Mouse (Mus musculus): Measurements from ENCODE around the gene Mapkbp1. TPM values are rescaled to one million over a fixed set of nuclear protein-coding genes. Genes with fewer than 3 reads are reported as not detected.

Mapkbp1 gene
- polyA plus RNA-seq, 1 experiment: 5.4 TPM

GRCm38 (mm10) chr2:120000882-120001584 is 28.5 kb downstream of the Mapkbp1 start:
- Histone ChIP-seq H3ac (ENCODE audit: control insufficient read depth, insufficient read length, low read depth) (no peak overlapping the region), H3K79me2 (ENCODE audit: control insufficient read depth, insufficient read depth) (no peaks in the 10 kb centered on the region), H3K36me3 (ENCODE audit: control insufficient read depth, insufficient read depth) (no peaks in the 10 kb centered on the region), H3K79me3 (ENCODE audit: low read depth) (no peaks in the 10 kb centered on the region), H3K4me3 (ENCODE audit: insufficient read depth, poor library complexity, severe bottlenecking) (no peak overlapping the region), H3K27me3 (ENCODE audit: control insufficient read depth, insufficient read depth, insufficient read length) (no peaks in the 10 kb centered on the region)
- TF ChIP-seq MYOD1 (IDR thresholded peaks at IDR 0.05; ENCODE audit: control insufficient read depth, insufficient read length, low read depth): no peak
- TF ChIP-seq MYOG (IDR thresholded peaks at IDR 0.05; ENCODE audit: control insufficient read depth, extremely low read depth, insufficient read length): no peak
- no peak for TF ChIP-seq FOSL1 (IDR thresholded peaks at IDR 0.05; ENCODE audit: insufficient read depth, low read length, poor library complexity, severe bottlenecking)
- TF ChIP-seq MAX (IDR thresholded peaks at IDR 0.05): no peak
- no peak for TF ChIP-seq USF1 (IDR thresholded peaks at IDR 0.05; ENCODE audit: low read depth)
- TF ChIP-seq CEBPB (IDR thresholded peaks at IDR 0.05; ENCODE audit: low read depth): no peak
- TF ChIP-seq CTCF (IDR thresholded peaks at IDR 0.05; ENCODE audit: control insufficient read depth, insufficient read depth, insufficient read length): no peak

DNA sequence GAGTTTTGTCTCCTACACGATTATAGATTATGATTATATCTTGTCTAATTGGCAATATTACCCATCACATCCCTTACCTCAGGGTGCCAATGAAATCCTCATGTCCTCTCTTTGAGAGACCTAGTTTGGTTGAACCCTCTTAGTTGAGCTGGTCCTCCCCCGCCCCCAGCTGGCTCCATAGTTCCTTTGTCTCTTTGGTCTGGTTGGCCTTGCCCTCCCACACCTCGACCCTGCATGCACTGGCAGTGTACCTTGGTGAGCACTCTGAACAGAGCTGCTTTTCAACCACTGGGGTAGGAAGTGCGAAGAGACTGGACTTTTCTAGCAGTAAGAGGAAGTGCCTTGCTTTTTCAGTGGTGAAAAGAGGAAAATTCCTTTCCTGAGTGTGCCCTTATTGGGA is 29.5 kb downstream of the Mapkbp1 start:
- no peak overlapping the region for H3K4me3 ChIP-seq (ENCODE audit: insufficient read depth, poor library complexity, severe bottlenecking)
- no peaks in the 10 kb centered on the region for H3K79me2 ChIP-seq (ENCODE audit: control insufficient read depth, insufficient read depth)
- H3K36me3 ChIP-seq (ENCODE audit: control insufficient read depth, insufficient read depth): peaks cover 4% of the 10 kb centered on the region
- H3K79me3 ChIP-seq (ENCODE audit: low read depth): no peaks in the 10 kb centered on the region
- no peak for TF ChIP-seq USF1 (IDR thresholded peaks at IDR 0.05; ENCODE audit: low read depth)
- TF ChIP-seq CTCF (IDR thresholded peaks at IDR 0.05; ENCODE audit: control insufficient read depth, insufficient read depth, insufficient read length): no peak
- no peak for TF ChIP-seq MAX (IDR thresholded peaks at IDR 0.05)
- no peak for TF ChIP-seq CEBPB (IDR thresholded peaks at IDR 0.05; ENCODE audit: low read depth)
- no peak for TF ChIP-seq MYOG (IDR thresholded peaks at IDR 0.05; ENCODE audit: control insufficient read depth, extremely low read depth, insufficient read length)
- TF ChIP-seq FOSL1 (IDR thresholded peaks at IDR 0.05; ENCODE audit: insufficient read depth, low read length, poor library complexity, severe bottlenecking): no peak
- no peak for TF ChIP-seq MYOD1 (IDR thresholded peaks at IDR 0.05; ENCODE audit: control insufficient read depth, insufficient read length, low read depth)
- no peaks in the 10 kb centered on the region for H3K27me3 ChIP-seq (ENCODE audit: control insufficient read depth, insufficient read depth, insufficient read length)
- no peak overlapping the region for H3ac ChIP-seq (ENCODE audit: control insufficient read depth, insufficient read length, low read depth)

GRCm38 (mm10) chr2:120003970-120004369 is 31.5 kb downstream of the Mapkbp1 start:
- Histone ChIP-seq H3ac (ENCODE audit: control insufficient read depth, insufficient read length, low read depth) (no peak overlapping the region), H3K4me3 (ENCODE audit: insufficient read depth, poor library complexity, severe bottlenecking) (no peak overlapping the region), H3K79me2 (ENCODE audit: control insufficient read depth, insufficient read depth) (no peaks in the 10 kb centered on the region), H3K79me3 (ENCODE audit: low read depth) (no peaks in the 10 kb centered on the region), H3K27me3 (ENCODE audit: control insufficient read depth, insufficient read depth, insufficient read length) (no peaks in the 10 kb centered on the region), H3K36me3 (ENCODE audit: control insufficient read depth, insufficient read depth) (peaks cover 4% of the 10 kb centered on the region)
- no peak for TF ChIP-seq MAX (IDR thresholded peaks at IDR 0.05)
- TF ChIP-seq USF1 (IDR thresholded peaks at IDR 0.05; ENCODE audit: low read depth): no peak
- TF ChIP-seq MYOG (IDR thresholded peaks at IDR 0.05; ENCODE audit: control insufficient read depth, extremely low read depth, insufficient read length): no peak
- no peak for TF ChIP-seq CTCF (IDR thresholded peaks at IDR 0.05; ENCODE audit: control insufficient read depth, insufficient read depth, insufficient read length)
- TF ChIP-seq CEBPB (IDR thresholded peaks at IDR 0.05; ENCODE audit: low read depth): no peak
- TF ChIP-seq MYOD1 (IDR thresholded peaks at IDR 0.05; ENCODE audit: control insufficient read depth, insufficient read length, low read depth): no peak
- no peak for TF ChIP-seq FOSL1 (IDR thresholded peaks at IDR 0.05; ENCODE audit: insufficient read depth, low read length, poor library complexity, severe bottlenecking)

- no peaks in the 10 kb centered on the region for H3K79me3 ChIP-seq (ENCODE audit: low read depth)
- TF ChIP-seq MYOG (IDR thresholded peaks at IDR 0.05; ENCODE audit: control insufficient read depth, extremely low read depth, insufficient read length): no peak
- no peak for TF ChIP-seq MAX (IDR thresholded peaks at IDR 0.05)
- no peak for TF ChIP-seq CEBPB (IDR thresholded peaks at IDR 0.05; ENCODE audit: low read depth)
- TF ChIP-seq CTCF (IDR thresholded peaks at IDR 0.05; ENCODE audit: control insufficient read depth, insufficient read depth, insufficient read length): no peak
- TF ChIP-seq MYOD1 (IDR thresholded peaks at IDR 0.05; ENCODE audit: control insufficient read depth, insufficient read length, low read depth): no peak
- no peak for TF ChIP-seq USF1 (IDR thresholded peaks at IDR 0.05; ENCODE audit: low read depth)
- TF ChIP-seq FOSL1 (IDR thresholded peaks at IDR 0.05; ENCODE audit: insufficient read depth, low read length, poor library complexity, severe bottlenecking): no peak
- H3ac ChIP-seq (ENCODE audit: control insufficient read depth, insufficient read length, low read depth): no peak overlapping the region
- no peaks in the 10 kb centered on the region for H3K79me2 ChIP-seq (ENCODE audit: control insufficient read depth, insufficient read depth)
- H3K27me3 ChIP-seq (ENCODE audit: control insufficient read depth, insufficient read depth, insufficient read length): no peaks in the 10 kb centered on the region
- H3K36me3 ChIP-seq (ENCODE audit: control insufficient read depth, insufficient read depth): peaks cover 4% of the 10 kb centered on the region
- H3K4me3 ChIP-seq (ENCODE audit: insufficient read depth, poor library complexity, severe bottlenecking): no peak overlapping the region
Measured at GRCm38 (mm10) chr2:120006696-120007095, 34.2 kb downstream of the Mapkbp1 start.

DNA sequence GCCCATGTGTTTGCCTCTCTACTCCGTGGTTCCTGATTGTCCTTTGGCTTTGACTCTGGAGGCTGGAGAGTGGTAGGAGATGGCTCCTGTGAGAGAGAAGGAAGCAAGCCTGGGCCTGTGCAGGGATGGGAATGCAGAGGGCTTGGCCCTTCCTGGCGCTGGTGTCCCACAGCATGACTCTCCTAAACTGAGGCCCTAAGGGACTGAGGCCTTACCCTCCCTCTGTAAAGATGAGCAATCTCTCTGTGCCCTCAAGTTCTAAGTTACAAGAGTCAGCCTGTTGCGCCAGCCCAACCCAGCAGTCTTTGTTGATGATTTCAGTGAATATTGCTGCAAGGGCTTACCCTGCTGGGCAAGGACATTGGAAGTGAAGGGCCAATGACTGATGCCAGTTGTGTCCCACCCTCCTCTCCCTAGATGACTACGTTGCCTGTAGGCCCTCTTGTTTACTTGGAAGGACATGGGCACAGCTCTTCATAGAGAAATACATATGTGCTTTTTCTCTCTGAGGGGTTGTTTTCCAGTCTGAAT is 35.2 kb downstream of the Mapkbp1 start:
- no peaks in the 10 kb centered on the region for H3K79me3 ChIP-seq (ENCODE audit: low read depth)
- peaks cover 4% of the 10 kb centered on the region for H3K36me3 ChIP-seq (ENCODE audit: control insufficient read depth, insufficient read depth)
- no peaks in the 10 kb centered on the region for H3K79me2 ChIP-seq (ENCODE audit: control insufficient read depth, insufficient read depth)
- TF ChIP-seq CTCF (IDR thresholded peaks at IDR 0.05; ENCODE audit: control insufficient read depth, insufficient read depth, insufficient read length) (no peak), MYOG (IDR thresholded peaks at IDR 0.05; ENCODE audit: control insufficient read depth, extremely low read depth, insufficient read length) (no peak), USF1 (IDR thresholded peaks at IDR 0.05; ENCODE audit: low read depth) (no peak), FOSL1 (IDR thresholded peaks at IDR 0.05; ENCODE audit: insufficient read depth, low read length, poor library complexity, severe bottlenecking) (no peak), MYOD1 (IDR thresholded peaks at IDR 0.05; ENCODE audit: control insufficient read depth, insufficient read length, low read depth) (no peak), MAX (IDR thresholded peaks at IDR 0.05) (no peak), CEBPB (IDR thresholded peaks at IDR 0.05; ENCODE audit: low read depth) (no peak)
- no peak overlapping the region for H3ac ChIP-seq (ENCODE audit: control insufficient read depth, insufficient read length, low read depth)
- no peak overlapping the region for H3K4me3 ChIP-seq (ENCODE audit: insufficient read depth, poor library complexity, severe bottlenecking)
- no peaks in the 10 kb centered on the region for H3K27me3 ChIP-seq (ENCODE audit: control insufficient read depth, insufficient read depth, insufficient read length)

Measured in C2C12 (cell line).